ENCODE assay signal across 9 mouse cellular contexts in genomic region chr1:168215896-168216747, GRCm38 (mm10).
DNase-seq lines count a peak whose midpoint lies in the region; ATAC-seq lines count a peak whose summit lies in the region.
"Had no signal": no experiment of that assay in that cellular context is flagged by ENCODE, and none has a peak within 500 bp of the region (broad histone marks: within the 10 kb centered on the region; RNA-seq: fewer than 3 reads in every experiment).

No protein-coding gene starts in this region.

- 80% methylated on average over 17 of the region's 17 CpGs for WGBS in heart, embryonic 10.5 days

- no peak for ATAC-seq in inflammation-experienced regulatory T-cells, adult 6 months

- intact Hi-C loops in heart, postnatal 25 days (cut with DNase I): loop anchor here (2.0 to 10.0 kb wide), 7 partner anchors 71 to 1245 kb away; partner anchors contain the start of gene Pbx1

- peaks cover 58% of the 10 kb centered on the region for H3K4me1 ChIP-seq in heart, embryonic 10.5 days

- H3K4me3 ChIP-seq in heart, embryonic 10.5 days: no peak overlapping the region

- H3K27me3 ChIP-seq in heart, embryonic 10.5 days (ENCODE audit: insufficient read depth, poor library complexity, severe bottlenecking): no peaks in the 10 kb centered on the region

- H3K27ac ChIP-seq in heart, embryonic 10.5 days: peak overlapping the region; percentile 19; the same call in 1 of the 2 replicates

- no peaks in the 10 kb centered on the region for H3K9me3 ChIP-seq in heart, embryonic 10.5 days

- no peaks in the 10 kb centered on the region for H3K36me3 ChIP-seq in heart, embryonic 10.5 days

- DNase-seq in heart, adult 18-20 months: peak; percentile 69 to 71
- no peak for DNase-seq in heart, postnatal 25 days (ENCODE audit: low spot score)
- DNase-seq in right cerebral cortex, postnatal 14 days: peak; percentile 37
- DNase-seq in right cerebral cortex, adult 18-20 months: no peak
- no peak for DNase-seq in heart, embryonic 10.5 days (ENCODE audit: low spot score)
- DNase-seq in embryo, embryonic 10 days (ENCODE audit: low spot score): no peak
- DNase-seq in layer of hippocampus, adult 9-11 months: no peak
- DNase-seq: liver had no signal

Comparison
In these comparisons a context has a peak if more than half of its experiments do, and no peak if none do; other contexts are left out.
1. DNase-seq: peak in heart, adult 18-20 months (2 of 2) and right cerebral cortex, postnatal 14 days (single experiment); none in heart, postnatal 25 days (single experiment), right cerebral cortex, adult 18-20 months (single experiment), heart, embryonic 10.5 days (single experiment), embryo, embryonic 10 days (single experiment) and layer of hippocampus, adult 9-11 months (single experiment).